Mouse (Mus musculus): ENCODE data around the gene Rnf128. TPM values are rescaled to one million over a fixed set of nuclear protein-coding genes. Genes with fewer than 3 reads are reported as not detected.
"Not testable (repeated sequence)": the region's sequence is repeated elsewhere in the genome, so short reads cannot be mapped to it uniquely, and the experiment has no call there.

Rnf128 gene
- polyA plus RNA-seq, 1 experiment, result 1.9 TPM

DNA sequence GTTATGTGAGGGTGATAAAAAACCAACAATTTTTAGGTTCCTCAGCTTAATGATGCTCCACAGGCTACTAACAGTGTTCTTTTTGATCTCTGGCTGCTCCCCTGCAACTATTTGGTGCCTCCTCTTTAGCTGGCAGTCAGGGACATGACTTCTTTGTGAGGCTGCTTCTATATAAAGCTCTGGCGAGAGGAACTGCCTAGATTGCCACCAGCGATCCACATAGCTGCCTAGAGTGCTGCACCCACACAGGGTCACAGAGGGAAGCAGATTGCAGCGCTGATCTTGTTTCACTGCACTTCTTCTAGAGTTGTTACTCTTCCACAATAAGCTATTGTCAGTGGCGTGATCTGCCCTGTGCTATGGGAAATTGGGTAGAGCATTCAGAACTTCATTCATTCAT lies 20.5 kb downstream of the Rnf128 start:
- Histone ChIP-seq H3K27ac (replicated peaks; ENCODE audit: low read depth, low read length) (no peak overlapping the region), H3K4me3 (ENCODE audit: insufficient read depth, low read depth, low read length) (no peak overlapping the region), H3K4me1 (ENCODE audit: control insufficient read depth, insufficient read depth, insufficient read length, low read length) (no peaks in the 10 kb centered on the region)

DNA sequence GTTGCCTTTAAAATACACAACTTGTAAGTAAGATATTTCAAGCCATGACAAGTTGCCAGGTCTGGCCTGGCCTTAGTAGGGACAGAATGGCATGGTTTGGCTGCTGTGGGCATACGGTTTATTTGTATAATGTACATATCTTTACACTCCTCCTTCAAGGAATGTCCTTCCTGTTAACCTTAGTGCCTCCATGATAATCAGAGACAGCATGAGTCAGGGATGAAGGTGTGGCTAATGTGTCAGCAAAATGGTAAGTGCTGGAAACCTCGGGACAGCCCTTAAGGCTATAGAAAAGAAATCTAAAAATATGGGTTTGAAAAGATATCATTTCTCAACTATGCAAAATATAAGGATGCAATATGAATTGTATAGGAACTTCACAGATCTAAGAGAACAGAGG lies 23.6 kb downstream of the Rnf128 start:
- H3K27ac ChIP-seq (replicated peaks; ENCODE audit: low read depth, low read length); H3K4me3 ChIP-seq (ENCODE audit: insufficient read depth, low read depth, low read length); H3K4me1 ChIP-seq (ENCODE audit: control insufficient read depth, insufficient read depth, insufficient read length, low read length): not testable (repeated sequence)

DNA sequence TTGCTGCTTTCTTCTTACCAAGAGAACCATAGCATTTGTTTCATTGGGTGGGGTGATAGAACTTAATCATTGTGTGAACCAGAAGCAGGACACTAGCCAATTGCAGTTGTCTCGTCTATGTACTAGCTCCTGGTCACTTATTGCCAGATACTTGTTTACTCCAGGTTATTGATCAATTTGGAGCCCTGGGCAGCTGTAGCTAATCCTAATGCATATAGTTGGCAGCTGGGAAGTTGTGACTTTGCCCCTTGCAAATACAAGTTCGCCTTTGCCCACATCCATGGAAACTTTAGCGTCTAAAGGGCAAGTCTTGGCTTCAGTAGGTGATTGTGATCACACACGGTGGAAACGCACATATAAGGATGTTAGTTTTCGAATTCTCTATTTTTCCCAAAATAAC lies 33.3 kb downstream of the Rnf128 start:
- Histone ChIP-seq H3K4me3 (ENCODE audit: insufficient read depth, low read depth, low read length) (no peak overlapping the region), H3K4me1 (ENCODE audit: control insufficient read depth, insufficient read depth, insufficient read length, low read length) (no peaks in the 10 kb centered on the region), H3K27ac (replicated peaks; ENCODE audit: low read depth, low read length) (no peak overlapping the region)

DNA sequence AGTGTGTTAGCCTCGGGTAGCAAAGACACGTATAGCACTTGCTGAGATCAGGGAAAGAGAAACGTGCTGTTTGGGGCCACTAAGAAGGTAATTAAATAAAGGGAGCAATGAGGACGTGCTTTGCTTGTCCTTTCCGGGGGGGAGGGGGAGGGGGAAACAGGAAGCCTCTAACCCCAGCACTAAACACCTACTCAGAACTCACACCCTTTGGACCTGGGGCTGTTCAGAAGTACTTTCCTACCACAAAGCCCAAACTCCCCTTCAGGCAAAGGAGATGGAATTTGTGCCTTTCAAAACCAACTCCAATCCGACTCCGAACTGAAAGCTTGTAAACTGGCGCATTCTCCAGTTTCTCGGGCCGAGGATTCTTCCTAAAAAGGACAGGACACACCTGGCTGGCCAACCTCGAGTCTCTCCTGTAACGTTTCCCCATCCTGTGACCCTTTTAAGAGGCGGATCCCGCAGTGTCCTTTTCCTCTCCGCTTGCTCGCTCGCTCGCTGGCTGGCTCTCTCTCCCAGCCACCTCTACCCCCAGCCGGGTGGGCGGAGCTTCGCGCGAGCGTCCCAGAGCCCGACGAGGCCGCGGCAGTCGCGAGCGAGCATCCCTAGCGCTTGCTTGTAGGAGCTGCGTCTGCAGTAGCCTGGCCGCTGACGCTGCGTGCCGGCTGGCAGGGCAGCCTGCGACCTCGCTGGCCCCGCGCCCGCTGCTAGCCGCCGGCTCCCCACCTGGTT lies 47.1 kb downstream of the Rnf128 start:
- Histone ChIP-seq H3K4me1 (ENCODE audit: control insufficient read depth, insufficient read depth, insufficient read length, low read length) (no peaks in the 10 kb centered on the region), H3K27ac (replicated peaks; ENCODE audit: low read depth, low read length) (no peak overlapping the region), H3K4me3 (ENCODE audit: insufficient read depth, low read depth, low read length) (peak overlapping the region; percentile 62)

DNA sequence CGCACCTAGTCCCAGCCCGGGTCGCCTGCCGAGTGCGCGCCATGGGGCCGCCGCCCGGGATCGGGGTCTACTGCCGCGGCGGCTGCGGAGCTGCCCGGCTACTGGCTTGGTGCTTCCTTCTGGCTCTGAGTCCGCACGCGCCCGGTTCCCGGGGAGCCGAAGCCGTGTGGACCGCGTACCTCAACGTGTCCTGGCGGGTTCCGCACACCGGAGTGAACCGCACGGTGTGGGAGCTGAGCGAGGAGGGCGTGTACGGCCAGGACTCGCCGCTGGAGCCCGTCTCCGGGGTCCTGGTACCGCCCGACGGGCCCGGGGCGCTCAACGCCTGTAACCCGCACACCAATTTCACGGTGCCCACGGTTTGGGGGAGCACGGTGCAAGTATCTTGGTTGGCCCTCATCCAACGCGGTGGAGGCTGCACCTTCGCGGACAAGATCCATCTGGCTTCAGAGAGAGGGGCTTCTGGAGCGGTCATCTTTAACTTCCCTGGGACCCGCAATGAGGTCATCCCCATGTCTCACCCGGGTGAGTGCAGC lies 47.7 kb downstream of the Rnf128 start:
- Histone ChIP-seq H3K4me3 (ENCODE audit: insufficient read depth, low read depth, low read length) (peak overlapping the region; percentile 62), H3K27ac (replicated peaks; ENCODE audit: low read depth, low read length) (no peak overlapping the region), H3K4me1 (ENCODE audit: control insufficient read depth, insufficient read depth, insufficient read length, low read length) (no peaks in the 10 kb centered on the region)

DNA sequence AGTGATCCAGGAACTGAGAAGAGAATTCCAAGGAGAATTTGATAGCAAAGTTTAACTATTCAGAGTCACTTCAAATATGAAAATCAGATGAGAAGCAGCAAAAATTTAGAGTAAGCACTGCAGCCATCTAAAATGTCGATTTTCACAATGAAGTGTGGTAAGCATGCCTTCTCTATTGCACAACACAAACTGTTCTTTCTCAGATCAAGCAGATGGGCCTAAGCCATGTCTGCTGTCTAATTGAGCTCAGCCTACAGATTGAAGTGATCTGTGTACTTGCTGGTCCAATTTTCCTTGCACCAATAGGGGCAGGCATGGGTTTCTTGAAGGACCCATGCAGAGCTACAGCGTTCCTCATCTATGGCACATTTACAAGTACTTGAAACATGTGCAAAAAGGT lies 51.6 kb downstream of the Rnf128 start:
- Histone ChIP-seq H3K27ac (replicated peaks; ENCODE audit: low read depth, low read length) (no peak overlapping the region), H3K4me3 (ENCODE audit: insufficient read depth, low read depth, low read length) (no peak overlapping the region), H3K4me1 (ENCODE audit: control insufficient read depth, insufficient read depth, insufficient read length, low read length) (no peaks in the 10 kb centered on the region)

DNA sequence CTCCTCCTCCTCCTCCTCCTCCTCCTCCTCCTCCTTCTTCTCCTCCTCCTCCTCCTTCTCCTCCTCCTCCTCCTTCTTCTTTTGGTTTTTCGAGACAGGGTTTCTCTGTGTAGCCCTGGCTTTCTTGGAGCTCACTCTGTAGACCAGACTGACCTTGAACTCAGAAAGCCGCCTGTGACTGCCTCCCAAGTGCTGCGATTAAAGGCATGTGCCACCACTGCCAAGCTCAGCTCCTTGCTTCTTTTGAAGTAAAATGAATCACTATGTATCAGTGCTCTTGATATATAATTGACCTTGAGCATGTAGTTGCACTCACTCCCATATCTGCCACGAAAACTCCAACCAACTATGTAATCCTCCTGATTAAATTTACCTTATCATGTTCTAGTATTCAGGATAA lies 59.0 kb downstream of the Rnf128 start:
- no peak overlapping the region for H3K4me3 ChIP-seq (ENCODE audit: insufficient read depth, low read depth, low read length)
- no peak overlapping the region for H3K27ac ChIP-seq (replicated peaks; ENCODE audit: low read depth, low read length)
- no peaks in the 10 kb centered on the region for H3K4me1 ChIP-seq (ENCODE audit: control insufficient read depth, insufficient read depth, insufficient read length, low read length)

DNA sequence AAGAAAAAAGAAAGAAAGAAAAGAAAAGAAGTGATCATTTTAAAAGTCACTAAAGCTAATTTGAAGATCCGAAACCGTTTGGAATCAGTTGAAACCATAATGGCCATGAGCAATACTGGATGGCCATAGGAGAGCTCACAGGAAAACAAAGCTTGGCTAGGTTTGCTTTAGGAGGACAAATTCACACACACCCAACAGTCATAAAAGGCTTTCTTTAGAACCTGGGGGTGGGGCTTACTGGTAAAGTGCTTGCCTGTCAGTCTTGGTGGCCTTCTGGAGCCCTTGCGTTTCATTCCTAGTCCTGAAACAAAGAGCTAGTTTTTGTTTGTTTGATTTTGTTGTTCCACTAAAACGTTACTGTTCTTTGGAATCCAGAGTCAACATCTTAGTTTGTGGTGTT lies 71.6 kb downstream of the Rnf128 start:
- no peak overlapping the region for H3K4me3 ChIP-seq (ENCODE audit: insufficient read depth, low read depth, low read length)
- H3K27ac ChIP-seq (replicated peaks; ENCODE audit: low read depth, low read length), result no peak overlapping the region
- no peaks in the 10 kb centered on the region for H3K4me1 ChIP-seq (ENCODE audit: control insufficient read depth, insufficient read depth, insufficient read length, low read length)

DNA sequence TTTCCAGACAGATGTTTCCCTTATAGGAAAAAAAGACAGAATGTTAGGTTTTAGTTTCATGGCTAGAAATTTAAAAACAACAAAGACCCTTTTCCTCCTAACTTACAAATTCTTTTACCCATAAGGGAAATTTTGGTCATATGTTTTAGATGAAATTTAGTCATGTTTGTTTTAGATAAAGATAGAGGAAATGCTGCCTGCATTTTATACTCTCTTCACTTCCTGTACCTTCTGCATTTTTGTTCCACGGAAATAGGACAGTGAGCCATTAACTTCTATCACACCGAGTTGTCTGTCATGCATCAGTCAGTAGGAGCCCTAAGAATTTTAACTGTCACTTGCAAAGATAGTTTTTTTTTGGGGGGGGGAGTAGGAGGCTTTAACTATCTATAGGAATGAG lies 76.6 kb downstream of the Rnf128 start:
- Histone ChIP-seq H3K27ac (replicated peaks; ENCODE audit: low read depth, low read length) (no peak overlapping the region), H3K4me1 (ENCODE audit: control insufficient read depth, insufficient read depth, insufficient read length, low read length) (no peaks in the 10 kb centered on the region), H3K4me3 (ENCODE audit: insufficient read depth, low read depth, low read length) (no peak overlapping the region)

DNA sequence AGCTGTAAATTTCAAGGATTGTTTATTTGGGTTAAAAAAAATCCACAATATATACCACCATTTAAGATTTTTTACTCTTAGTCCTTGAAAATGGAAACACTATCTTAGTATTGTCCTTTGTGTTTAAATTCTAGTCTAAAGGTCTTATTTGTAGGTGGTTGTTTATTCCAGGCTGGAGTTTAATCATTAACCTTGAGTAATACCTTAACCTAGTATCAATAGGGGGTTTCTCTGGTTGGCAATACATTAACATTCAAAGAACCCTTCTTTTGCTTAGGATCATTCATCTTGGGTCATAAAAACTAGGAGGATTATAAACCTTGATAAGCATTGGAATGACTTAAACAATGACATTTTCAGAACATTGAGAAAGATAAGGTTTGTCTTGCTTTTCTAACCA lies 77.3 kb downstream of the Rnf128 start:
- Histone ChIP-seq H3K4me1 (ENCODE audit: control insufficient read depth, insufficient read depth, insufficient read length, low read length) (no peaks in the 10 kb centered on the region), H3K4me3 (ENCODE audit: insufficient read depth, low read depth, low read length) (no peak overlapping the region), H3K27ac (replicated peaks; ENCODE audit: low read depth, low read length) (no peak overlapping the region)

DNA sequence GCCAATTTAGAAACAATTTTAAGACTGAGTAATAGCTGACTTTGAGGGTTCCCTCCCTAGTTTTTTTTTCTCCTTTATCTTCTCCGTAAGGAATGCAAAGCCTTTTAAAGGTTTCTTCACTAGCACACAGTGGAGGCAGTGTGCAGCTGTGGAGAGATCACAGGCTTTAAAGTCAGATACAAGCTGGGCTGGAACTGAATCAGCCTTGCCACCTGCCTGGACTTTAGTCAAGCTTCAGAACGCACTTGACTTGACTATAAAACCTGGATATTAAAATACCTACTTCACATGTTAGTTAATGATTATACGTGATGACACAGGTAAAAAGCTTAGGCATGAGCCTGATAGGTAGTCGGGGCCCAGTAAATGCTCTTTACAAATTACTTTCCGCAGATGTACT lies 89.1 kb downstream of the Rnf128 start:
- no peaks in the 10 kb centered on the region for H3K4me1 ChIP-seq (ENCODE audit: control insufficient read depth, insufficient read depth, insufficient read length, low read length)
- H3K4me3 ChIP-seq (ENCODE audit: insufficient read depth, low read depth, low read length), result no peak overlapping the region
- no peak overlapping the region for H3K27ac ChIP-seq (replicated peaks; ENCODE audit: low read depth, low read length)

DNA sequence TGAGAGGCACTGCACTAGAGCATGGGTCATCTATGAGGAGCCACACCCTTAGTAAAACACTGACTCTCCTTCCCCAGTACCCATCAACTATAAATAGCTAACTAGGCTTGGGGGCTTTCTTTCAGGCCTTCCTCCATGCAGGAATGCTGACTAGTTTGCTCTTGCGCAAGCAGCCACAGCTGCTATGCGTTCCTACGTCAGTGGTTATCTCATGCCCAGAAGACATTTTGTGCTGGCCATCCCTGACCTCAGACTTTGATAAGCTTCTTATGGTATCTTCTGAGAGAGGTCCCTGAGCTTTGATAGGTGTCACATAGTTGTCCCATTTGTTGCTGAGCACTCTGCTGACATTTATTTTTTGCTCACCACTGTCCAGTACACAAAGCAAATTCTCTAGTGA lies 90.2 kb downstream of the Rnf128 start:
- H3K4me1 ChIP-seq (ENCODE audit: control insufficient read depth, insufficient read depth, insufficient read length, low read length), result no peaks in the 10 kb centered on the region
- no peak overlapping the region for H3K4me3 ChIP-seq (ENCODE audit: insufficient read depth, low read depth, low read length)
- no peak overlapping the region for H3K27ac ChIP-seq (replicated peaks; ENCODE audit: low read depth, low read length)

DNA sequence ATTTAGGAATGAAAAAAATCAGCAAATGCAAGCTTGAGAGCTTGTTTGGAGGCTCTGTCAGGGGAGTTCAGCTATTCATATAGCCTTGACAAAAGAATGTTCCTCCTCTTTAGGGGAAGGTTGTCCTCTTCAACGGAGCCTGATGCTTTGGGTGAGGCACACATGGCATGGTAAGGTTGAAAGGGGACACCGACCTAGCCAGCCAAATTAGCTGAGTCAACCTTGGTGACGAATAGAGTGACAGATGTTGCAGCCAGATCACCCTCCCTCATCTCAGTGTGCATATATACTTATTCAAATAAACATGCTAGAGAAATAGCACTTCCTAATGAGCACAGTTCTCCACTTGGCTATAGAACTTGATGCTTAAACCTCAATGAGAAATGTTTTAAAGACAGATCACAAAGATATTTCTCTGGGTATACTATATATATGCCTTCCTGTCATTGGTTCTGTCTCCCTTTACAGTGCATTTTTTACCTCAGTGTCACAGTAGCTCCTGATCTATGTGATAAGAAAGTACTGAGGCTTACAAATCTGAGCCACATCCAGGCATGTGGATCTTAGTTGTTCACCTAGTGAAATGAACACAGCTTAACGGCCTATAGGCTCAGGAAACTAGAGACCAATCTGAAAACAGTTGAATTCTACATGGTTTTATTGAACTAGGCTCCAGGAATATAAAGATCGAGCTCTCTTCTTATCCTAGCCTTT lies 91.4 kb downstream of the Rnf128 start:
- Histone ChIP-seq H3K4me3 (ENCODE audit: insufficient read depth, low read depth, low read length) (no peak overlapping the region), H3K27ac (replicated peaks; ENCODE audit: low read depth, low read length) (no peak overlapping the region), H3K4me1 (ENCODE audit: control insufficient read depth, insufficient read depth, insufficient read length, low read length) (no peaks in the 10 kb centered on the region)

DNA sequence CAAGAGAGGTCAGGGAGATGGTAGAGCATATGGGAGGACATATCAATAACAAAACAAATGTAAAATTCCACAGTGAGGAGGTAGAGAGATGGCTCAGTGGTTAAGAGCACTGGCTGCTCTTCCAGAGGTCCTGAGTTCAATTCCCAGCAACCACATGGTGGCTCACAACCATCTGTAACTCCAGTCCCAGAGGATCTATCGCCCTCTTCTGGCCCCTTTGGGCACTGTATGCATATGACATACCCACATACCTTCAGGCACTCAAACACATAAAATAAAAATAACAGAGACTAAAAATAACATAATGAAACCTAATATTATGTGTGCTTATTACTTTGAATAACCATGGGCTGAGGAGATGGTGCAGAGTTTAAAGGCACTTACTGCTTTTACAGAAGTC lies 99.0 kb downstream of the Rnf128 start:
- H3K4me1 ChIP-seq (ENCODE audit: control insufficient read depth, insufficient read depth, insufficient read length, low read length), result no peaks in the 10 kb centered on the region
- no peak overlapping the region for H3K4me3 ChIP-seq (ENCODE audit: insufficient read depth, low read depth, low read length)
- no peak overlapping the region for H3K27ac ChIP-seq (replicated peaks; ENCODE audit: low read depth, low read length)

DNA sequence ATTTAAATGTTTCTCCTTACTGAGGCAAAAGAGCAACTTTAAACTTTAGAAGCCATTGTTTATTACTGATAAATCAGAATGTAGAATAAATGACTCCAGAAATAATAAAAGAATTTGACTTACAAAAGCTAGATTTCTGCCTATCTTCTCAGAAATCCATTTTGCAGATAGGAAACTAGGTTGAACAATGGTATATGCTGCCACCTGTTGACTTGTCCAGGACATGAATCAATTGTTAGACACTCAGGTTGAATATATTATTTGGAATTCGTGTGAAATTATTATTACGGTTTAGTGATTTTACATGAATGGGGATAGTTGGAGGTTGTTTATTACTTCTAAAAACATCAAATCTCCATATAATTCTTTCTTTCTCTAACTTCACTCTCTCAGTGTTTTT lies 102.7 kb downstream of the Rnf128 start:
- Histone ChIP-seq H3K4me1 (ENCODE audit: control insufficient read depth, insufficient read depth, insufficient read length, low read length) (no peaks in the 10 kb centered on the region), H3K4me3 (ENCODE audit: insufficient read depth, low read depth, low read length) (no peak overlapping the region), H3K27ac (replicated peaks; ENCODE audit: low read depth, low read length) (no peak overlapping the region)

DNA sequence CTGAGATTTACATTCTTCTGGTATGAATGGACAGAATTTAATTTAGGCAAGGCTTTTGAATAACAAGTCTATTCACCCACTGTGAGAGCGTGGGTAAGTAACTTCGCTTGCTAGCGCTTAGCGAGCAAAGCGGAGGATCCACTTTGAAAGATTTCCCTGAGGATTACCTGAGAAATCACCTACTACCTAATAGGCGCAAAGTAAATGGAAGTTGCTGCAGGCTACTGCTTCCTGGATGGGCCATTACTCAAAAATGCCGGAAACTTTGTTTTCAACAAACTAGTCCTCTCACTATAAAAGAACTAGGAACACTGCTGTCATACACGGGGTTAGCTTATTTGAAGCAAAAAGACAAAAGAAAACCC lies 121.3 kb downstream of the Rnf128 start:
- Histone ChIP-seq H3K4me3 (ENCODE audit: insufficient read depth, low read depth, low read length) (peak overlapping the region; percentile 63), H3K4me1 (ENCODE audit: control insufficient read depth, insufficient read depth, insufficient read length, low read length) (no peaks in the 10 kb centered on the region), H3K27ac (replicated peaks; ENCODE audit: low read depth, low read length) (no peak overlapping the region)

All from brown adipose tissue, adult 24 weeks (tissue).